ENCODE assay signal across 14 mouse cellular contexts in the genomic region with DNA sequence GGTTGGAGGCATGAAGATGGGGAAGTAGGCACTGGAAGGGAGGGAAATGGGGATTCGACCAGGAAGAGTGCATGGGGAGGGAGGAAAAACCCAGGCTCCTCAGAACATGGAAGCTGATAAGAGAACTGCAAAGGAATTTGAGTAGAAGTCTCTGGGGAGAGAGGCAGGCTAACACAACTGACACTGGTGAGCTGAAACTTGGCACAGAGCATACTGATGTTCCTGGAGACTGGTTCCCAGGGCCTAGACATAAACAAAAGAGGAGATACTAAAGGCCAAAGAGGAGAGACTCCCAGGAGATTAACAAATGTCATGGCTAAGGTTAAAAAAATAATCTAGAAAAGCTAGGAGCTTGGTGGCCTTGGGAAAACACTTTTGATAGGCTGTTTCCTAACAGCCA.
DNase-seq lines count a peak whose midpoint lies in the region; ATAC-seq lines count a peak whose summit lies in the region.
"Had no signal": no experiment of that assay in that cellular context is flagged by ENCODE, and none has a peak within 500 bp of the region (broad histone marks: within the 10 kb centered on the region; RNA-seq: fewer than 3 reads in every experiment).

No protein-coding gene starts in this region.

- no peaks in the 10 kb centered on the region for H3K27me3 ChIP-seq in kidney, embryonic 15.5 days
- H3K27me3 ChIP-seq: forebrain, embryonic 12.5 days; liver, embryonic 15.5 days had no signal

- no peak for ATAC-seq in kidney, embryonic 15.5 days (replicated peaks; ENCODE audit: low FRiP score)
- ATAC-seq in granulocyte monocyte progenitor cell, adult 5-6 weeks (replicated peaks; ENCODE audit: poor library complexity, severe bottlenecking): no peak
- ATAC-seq: CD4-positive, CD25-positive, alpha-beta regulatory T cell, adult 4 months; hindbrain, embryonic 16.5 days had no signal

- 32% methylated on average over 1 of the region's 1 CpGs for WGBS in kidney, embryonic 15.5 days

- H3K27ac ChIP-seq in kidney, embryonic 15.5 days: no peak overlapping the region
- H3K27ac ChIP-seq: forebrain, embryonic 12.5 days; liver, embryonic 15.5 days had no signal

- DNase-seq in kidney, adult 11 months: peak; percentile 18
- DNase-seq in 3T3-L1 (ENCODE audit: low read depth, low spot score): peak; percentile 30
- DNase-seq in heart, adult 18-20 months: peak; percentile 25 to 70
- peak; percentile 6 for DNase-seq in heart, postnatal 4 days
- DNase-seq in layer of hippocampus, postnatal 14 days (ENCODE audit: low spot score in 2 of 2): no peak
- DNase-seq: cerebellum, adult 8-10 months; gastrocnemius, postnatal 36 days; thymus, postnatal 25 days had no signal

- H3K4me2 ChIP-seq in kidney, embryonic 15.5 days: no peak overlapping the region
- H3K4me2 ChIP-seq: forebrain, embryonic 12.5 days; liver, embryonic 15.5 days had no signal

- H3K4me3 ChIP-seq in kidney, embryonic 15.5 days (replicated peaks): no peak overlapping the region
- H3K4me3 ChIP-seq: forebrain, embryonic 12.5 days; liver, embryonic 15.5 days had no signal

- no peak overlapping the region for H3K9ac ChIP-seq in kidney, embryonic 15.5 days
- H3K9ac ChIP-seq: forebrain, embryonic 12.5 days; liver, embryonic 15.5 days had no signal

- no peaks in the 10 kb centered on the region for H3K36me3 ChIP-seq in kidney, embryonic 15.5 days
- H3K36me3 ChIP-seq: forebrain, embryonic 12.5 days; liver, embryonic 15.5 days had no signal

- H3K9me3 ChIP-seq in kidney, embryonic 15.5 days (replicated peaks): no peaks in the 10 kb centered on the region
- H3K9me3 ChIP-seq: forebrain, embryonic 12.5 days; liver, embryonic 15.5 days had no signal

- no peaks in the 10 kb centered on the region for H3K4me1 ChIP-seq in kidney, embryonic 15.5 days
- H3K4me1 ChIP-seq: forebrain, embryonic 12.5 days; liver, embryonic 15.5 days had no signal

Comparison
In these comparisons a context has a peak if more than half of its experiments do, and no peak if none do; other contexts are left out.
1. DNase-seq: peak in kidney, adult 11 months (single experiment), 3T3-L1 (single experiment), heart, adult 18-20 months (2 of 2) and heart, postnatal 4 days (single experiment); none in layer of hippocampus, postnatal 14 days (0 of 2).